Mouse (Mus musculus): Measurements from ENCODE around the gene Chd3. TPM values are rescaled to one million over a fixed set of nuclear protein-coding genes. Genes with fewer than 3 reads are reported as not detected.
"Not testable (repeated sequence)": the region's sequence is repeated elsewhere in the genome, so short reads cannot be mapped to it uniquely, and the experiment has no call there.

Chd3 gene
- total RNA-seq, 2 experiments from 2014 or later: 45.4 to 47.4 TPM

- intact Hi-C loops (cut with DNase I): loop anchor here (2.0 kb wide), 1 partner anchor 15 kb away; no protein-coding TSS in a partner anchor
- peak; percentile 91 to 94 for DNase-seq
Measured at GRCm38 (mm10) chr11:69395634-69396373, 26.6 kb upstream of the Chd3 start.

DNA sequence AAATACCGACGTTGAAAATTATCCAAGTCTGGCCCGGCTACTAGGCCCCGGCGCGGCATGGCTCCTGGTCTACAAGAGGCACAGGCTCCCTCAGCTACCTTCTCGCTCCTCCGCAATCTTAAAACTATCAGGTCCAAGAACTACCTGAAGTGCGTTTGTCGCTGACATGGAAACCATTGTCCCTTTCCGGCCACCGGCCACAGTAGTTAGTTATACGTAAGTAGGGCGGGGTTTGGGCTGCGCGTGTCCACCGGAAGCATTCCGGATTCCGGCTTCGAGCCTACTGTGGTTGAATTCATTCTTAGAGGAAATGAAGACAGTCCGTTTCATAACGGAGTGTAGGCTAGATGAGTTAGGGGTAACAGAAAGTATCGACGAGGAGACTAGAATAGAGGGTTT is 26.0 kb upstream of the Chd3 start, which contains the start of the genes Naa38 and Cyb5d1:
TSS of gene Naa38 (plus strand) at position 253 of the 399 bp plus-strand sequence.
TSS of gene Cyb5d1 (minus strand) at position 397 of the 399 bp plus-strand sequence.
- peak; percentile 85 to 88 for DNase-seq
- intact Hi-C loops (cut with DNase I): not testable (repeated sequence)

- intact Hi-C loops (cut with DNase I): not testable (repeated sequence)
- DNase-seq: peak; percentile 18 to 24
Measured at GRCm38 (mm10) chr11:69394591-69395167, 25.5 kb upstream of the Chd3 start.

GRCm38 (mm10) chr11:69390400-69391034 is 21.3 kb upstream of the Chd3 start:
- intact Hi-C loops (cut with DNase I): loop anchor here (1.0 to 2.0 kb wide), 2 partner anchors 58 to 122 kb away; no protein-coding TSS in a partner anchor
- peak; percentile 52 to 82 for DNase-seq

GRCm38 (mm10) chr11:69389531-69390399 is 20.6 kb upstream of the Chd3 start:
- DNase-seq: peak; percentile 48 to 53
- intact Hi-C loops (cut with DNase I): loop anchor here (1.0 to 5.0 kb wide), 4 partner anchors 25 to 197 kb away; no protein-coding TSS in a partner anchor

- DNase-seq: no peak
- intact Hi-C loops (cut with DNase I): loop anchor here (2.0 to 5.0 kb wide), 2 partner anchors 24 to 196 kb away; no protein-coding TSS in a partner anchor
Measured at GRCm38 (mm10) chr11:69388680-69389079, 19.5 kb upstream of the Chd3 start.

DNA sequence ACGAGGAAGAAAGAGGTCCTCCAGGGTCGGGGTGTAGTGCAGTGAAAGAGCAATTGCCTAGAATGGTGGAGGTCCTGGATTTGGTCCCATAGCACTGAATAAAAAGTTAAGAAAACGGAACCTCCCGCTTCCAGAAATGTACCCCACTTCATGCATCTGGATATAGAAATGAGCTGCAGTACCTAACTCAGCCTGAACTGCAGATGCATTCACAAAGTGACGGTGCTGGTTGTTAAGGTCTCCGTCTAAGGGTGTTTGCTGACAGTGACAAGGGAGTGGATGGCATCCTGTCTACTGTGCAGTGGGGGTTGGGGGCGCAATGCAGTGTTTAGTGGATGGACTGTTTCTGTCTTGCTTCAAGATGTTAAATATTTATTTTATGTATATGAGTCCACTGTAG is 17.6 kb upstream of the Chd3 start:
- intact Hi-C loops (cut with DNase I): loop anchor here (1.0 to 5.0 kb wide), 2 partner anchors 114 to 194 kb away; no protein-coding TSS in a partner anchor
- DNase-seq: no peak

- intact Hi-C loops (cut with DNase I): loop anchor here (5.0 kb wide), 1 partner anchor 193 kb away; no protein-coding TSS in a partner anchor
- no peak for DNase-seq
Measured at GRCm38 (mm10) chr11:69384979-69385378, 15.8 kb upstream of the Chd3 start.

GRCm38 (mm10) chr11:69382478-69383105 is 13.4 kb upstream of the Chd3 start:
- intact Hi-C loops (cut with DNase I): no loop called here
- no peak for DNase-seq

DNA sequence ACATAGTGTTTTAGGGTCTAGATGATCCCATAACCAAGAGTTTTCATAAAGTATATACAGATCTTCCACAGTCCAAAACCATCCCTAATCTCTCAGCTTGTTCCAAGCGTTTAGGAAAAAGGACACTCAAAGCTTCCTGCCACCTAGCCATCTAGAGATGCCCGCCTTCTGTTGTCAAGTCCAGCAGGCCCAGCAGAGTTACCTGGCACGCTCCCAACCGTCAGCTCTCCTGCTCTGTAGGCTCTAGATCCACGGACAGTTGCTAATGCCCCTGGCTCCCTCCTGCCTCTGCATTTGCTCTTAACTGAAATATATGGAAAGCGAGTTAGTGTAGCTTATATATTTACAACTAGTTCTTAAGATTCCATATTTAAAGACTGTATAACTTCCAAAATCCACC is 12.2 kb upstream of the Chd3 start:
- intact Hi-C loops (cut with DNase I): no loop called here
- DNase-seq: no peak

DNA sequence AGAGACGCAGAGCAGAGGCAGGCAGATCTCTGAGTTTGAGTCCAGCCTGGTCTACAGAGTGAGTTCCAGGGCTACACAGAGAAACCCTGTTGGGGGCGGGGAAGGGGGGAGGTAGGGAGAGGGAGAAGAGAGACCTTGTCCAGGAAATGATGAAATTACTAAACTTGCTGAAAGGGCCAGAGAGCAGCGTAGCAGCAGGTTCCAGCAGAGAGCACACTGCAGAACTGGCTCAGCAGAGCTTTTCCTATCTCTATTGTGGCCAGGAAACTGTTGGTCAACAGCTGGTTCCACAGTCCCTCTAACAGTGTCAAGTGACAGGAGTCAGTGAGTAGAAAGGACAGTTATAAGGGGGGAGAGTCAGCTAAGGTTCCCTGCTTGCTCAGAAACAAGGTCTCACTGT is 10.4 kb upstream of the Chd3 start:
- DNase-seq: no peak
- intact Hi-C loops (cut with DNase I): no loop called here

DNA sequence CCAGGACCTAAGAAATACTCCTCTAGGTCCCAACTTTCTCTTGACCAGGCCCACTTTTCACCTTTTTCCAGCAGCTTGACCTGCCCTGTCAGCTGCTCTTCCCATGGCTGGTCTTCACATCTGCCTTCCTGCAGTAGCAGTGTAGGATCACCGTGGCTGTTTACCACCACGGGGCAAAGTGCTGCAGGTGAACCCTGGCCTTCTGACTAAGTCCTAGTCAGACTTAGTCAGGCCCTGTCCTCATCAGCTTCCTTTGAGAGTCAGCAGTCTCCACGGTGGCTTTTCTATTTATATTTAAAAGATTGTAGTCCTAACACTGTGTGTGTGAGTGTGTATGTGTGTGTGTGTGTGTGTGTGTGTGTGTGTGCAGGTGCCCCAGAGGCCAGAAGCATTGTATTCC is 8.6 kb upstream of the Chd3 start:
- intact Hi-C loops (cut with DNase I): no loop called here

DNA sequence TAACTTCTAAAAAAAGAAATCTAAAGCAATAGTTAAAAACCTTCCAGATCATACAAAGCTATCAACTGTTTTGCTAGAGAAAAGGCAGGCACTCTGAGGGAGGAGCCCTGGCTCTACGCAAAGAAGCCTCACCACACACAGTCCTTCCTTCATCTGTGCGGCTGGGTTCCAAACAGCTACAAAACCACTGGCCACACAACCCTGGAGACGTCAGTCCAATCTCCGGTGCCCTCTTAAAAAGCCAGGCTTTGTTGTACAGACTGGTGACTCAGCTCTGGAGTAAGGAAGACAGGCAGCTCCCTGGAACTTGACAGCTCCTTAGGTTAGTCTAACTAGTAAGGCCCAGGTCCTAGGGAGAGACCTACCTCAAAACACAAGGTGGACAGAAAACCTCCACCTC is 6.4 kb upstream of the Chd3 start:
- DNase-seq: no peak
- intact Hi-C loops (cut with DNase I): no loop called here

More for the DNA sequence above, 8.6 kb upstream of the Chd3 start:
- DNase-seq: no peak

DNA sequence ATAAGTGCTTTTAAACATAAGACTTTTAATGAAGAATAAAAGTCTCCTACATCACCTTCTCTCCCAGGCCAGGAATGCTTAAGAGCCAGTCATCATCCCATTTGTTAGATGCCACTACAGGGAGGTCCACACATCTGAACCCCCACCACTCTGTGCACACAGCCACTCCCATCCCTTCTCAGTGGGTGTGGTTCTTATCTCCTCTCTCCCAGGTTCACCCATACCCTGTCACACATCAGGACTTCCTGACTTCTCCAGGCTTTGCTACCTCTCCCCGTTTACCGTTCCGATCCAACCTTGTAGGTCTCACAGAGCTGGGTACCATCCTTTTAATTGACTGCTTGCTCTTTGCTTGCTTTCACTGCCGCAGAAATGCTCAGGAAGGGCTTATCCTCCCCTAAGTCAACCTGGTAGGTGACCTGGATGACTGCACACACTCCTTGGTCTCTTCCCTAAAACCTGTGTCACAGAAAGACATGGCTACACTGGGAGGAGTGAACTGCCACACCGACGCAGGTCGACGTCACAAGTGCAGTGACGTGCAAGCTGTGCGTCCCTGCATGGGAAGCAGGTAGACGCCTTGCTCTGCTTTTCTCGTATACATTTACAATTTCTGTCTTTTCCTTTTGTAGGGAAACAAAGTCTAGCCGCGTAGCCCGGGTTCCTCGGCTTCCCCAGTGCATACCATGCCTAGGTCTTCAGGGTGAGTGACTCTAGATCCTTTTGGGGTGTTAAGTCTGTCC is 4.2 kb upstream of the Chd3 start:
- no peak for DNase-seq
- intact Hi-C loops (cut with DNase I): no loop called here

DNA sequence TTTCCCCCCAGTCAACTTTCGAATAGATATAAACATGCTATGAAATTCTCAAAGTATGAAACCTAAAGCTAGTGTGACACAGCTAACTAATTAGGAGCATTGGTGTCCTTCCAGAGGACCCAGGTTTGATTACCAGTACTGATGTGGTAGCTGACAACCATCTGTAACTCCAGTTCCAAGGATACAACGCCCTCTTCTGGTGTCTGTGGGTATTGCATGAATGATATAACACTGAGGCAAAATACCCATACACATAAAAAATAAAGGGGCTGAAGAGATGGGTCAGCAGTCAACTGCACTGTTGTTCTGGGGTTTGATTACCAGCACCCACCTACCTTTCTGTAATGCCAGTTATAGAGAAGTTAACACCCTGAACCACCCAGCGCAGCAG is 3.6 kb upstream of the Chd3 start:
- intact Hi-C loops (cut with DNase I): no loop called here
- no peak for DNase-seq

DNA sequence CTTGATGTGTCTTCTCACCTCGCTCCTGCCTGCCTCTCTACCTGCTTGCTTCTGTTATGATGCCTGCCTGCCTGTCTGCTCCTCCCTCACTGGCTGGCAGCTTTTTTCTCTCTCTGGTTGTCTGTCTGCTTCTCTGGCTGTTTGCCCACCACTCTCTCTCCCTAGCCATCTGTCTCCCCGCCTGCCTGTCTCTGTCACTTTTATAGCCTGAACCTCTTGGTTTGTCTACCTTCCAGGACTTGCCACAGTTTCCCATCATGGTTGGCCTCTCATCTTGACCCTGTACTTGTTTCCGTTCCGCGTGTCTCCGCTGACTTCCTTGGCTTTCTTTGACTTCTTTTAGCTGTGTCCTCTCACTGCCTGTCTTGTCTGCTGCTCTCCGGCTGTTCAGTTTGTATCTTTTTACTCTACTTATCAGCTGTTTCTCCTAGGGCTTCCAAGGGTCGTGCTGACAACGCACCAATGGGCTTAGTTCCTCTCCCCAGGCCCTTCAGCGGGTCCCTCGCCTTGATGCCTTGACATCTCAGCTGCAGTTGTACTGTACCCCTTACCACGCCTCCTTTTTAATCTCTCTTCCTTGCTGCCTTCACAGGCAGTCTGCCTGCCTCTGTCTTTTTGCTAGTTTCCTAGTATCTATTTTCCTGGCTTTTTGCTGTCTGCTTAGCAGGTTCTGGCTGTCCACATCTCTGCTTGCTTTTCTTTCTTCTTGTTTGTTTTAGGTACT is 3.0 kb upstream of the Chd3 start:
- intact Hi-C loops (cut with DNase I): no loop called here

DNA sequence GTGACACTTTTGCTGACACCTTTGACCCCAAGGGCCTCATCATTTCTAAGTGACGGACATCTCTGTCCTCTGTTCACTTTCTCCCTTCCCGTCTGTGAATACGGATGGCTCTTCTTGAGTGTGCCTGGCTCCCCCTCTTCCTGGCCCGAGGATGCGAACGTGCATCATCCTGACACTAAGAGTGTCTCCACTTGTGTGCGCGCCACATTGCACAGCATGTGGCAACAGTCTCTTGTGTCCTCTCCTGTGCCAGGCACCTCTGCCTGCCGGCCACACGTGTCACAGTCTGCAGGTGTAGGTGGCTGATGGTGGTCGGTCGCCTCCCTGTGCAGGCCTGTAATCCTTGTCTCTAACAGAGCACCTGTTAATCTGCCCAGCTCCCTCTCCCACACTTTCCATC is 2.4 kb upstream of the Chd3 start:
- no peak for DNase-seq
- intact Hi-C loops (cut with DNase I): no loop called here

More for the DNA sequence above, 3.0 kb upstream of the Chd3 start:
- DNase-seq: no peak

- intact Hi-C loops (cut with DNase I): no loop called here
Measured at GRCm38 (mm10) chr11:69370817-69371215, 1.6 kb upstream of the Chd3 start.

More at GRCm38 (mm10) chr11:69370817-69371215, 1.6 kb upstream of the Chd3 start:
- DNase-seq: no peak
